Mouse (Mus musculus) neural tube, embryonic 12.5 days (tissue): ENCODE measurements around the gene Vsig10. TPM values are rescaled to one million over a fixed set of nuclear protein-coding genes. Genes with fewer than 3 reads are reported as not detected.

ENCODE experiments used
- ATAC-seq: fragments of 200-750 bp; cut with Nextera tagmentation; 2 replicates; pipeline ENCODE4 v1.8.0; 2017; ENCODE audit warnings: low read depth, mild to moderate bottlenecking, moderate TSS enrichment, moderate library complexity; ENCODE audit not compliant: low FRiP score
- H3K27ac ChIP-seq: fragments of 300-500 bp; sonication (generic); 2 replicates; pipeline ENCODE4 v1.5.1; 2016
- H3K27me3 ChIP-seq: fragments of 300-500 bp; sonication (generic); replicated peaks from 2 replicates; pipeline ENCODE4 v1.6.1; 2016; ENCODE audit warnings: mild to moderate bottlenecking
- H3K36me3 ChIP-seq: fragments of 300-500 bp; sonication (generic); 2 replicates; pipeline ENCODE4 v1.6.1; 2016; ENCODE audit warnings: mild to moderate bottlenecking
- H3K4me1 ChIP-seq: fragments of 300-500 bp; sonication (generic); 2 replicates; pipeline ENCODE4 v1.6.1; 2016
- H3K4me2 ChIP-seq: fragments of 300-500 bp; sonication (generic); replicated peaks from 2 replicates; pipeline ENCODE4 v1.6.1; 2016; ENCODE audit warnings: mild to moderate bottlenecking
- H3K4me3 ChIP-seq: fragments of 300-500 bp; sonication (generic); 2 replicates; pipeline ENCODE4 v1.5.1; 2016
- H3K9ac ChIP-seq: fragments of 300-500 bp; sonication (generic); 2 replicates; pipeline ENCODE4 v1.6.1; 2016; ENCODE audit warnings: mild to moderate bottlenecking
- H3K9me3 ChIP-seq: fragments of 300-500 bp; sonication (generic); 2 replicates; pipeline ENCODE4 v1.6.1; 2016; ENCODE audit warnings: mild to moderate bottlenecking
- WGBS: fragments of 180-500 bp; shearing (Covaris S2); methylation state at CpG from one replicate; pipeline ENCODE4 v1.1.7; 2016; 5-methylcytosine and 5-hydroxymethylcytosine counted together
- polyA plus RNA-seq: library from polyadenylated mRNA; unstranded; fragments of >200 nt; fragmentation: Nextera tagmentation; extraction: Ambion mirVana; gene quantifications from 2 replicates; pipeline ENCODE4 v1.2.1, GENCODE M21; 2016

The Vsig10 gene
- polyA plus RNA-seq, 1 experiment from 2014 or later = 2.8 TPM

DNA sequence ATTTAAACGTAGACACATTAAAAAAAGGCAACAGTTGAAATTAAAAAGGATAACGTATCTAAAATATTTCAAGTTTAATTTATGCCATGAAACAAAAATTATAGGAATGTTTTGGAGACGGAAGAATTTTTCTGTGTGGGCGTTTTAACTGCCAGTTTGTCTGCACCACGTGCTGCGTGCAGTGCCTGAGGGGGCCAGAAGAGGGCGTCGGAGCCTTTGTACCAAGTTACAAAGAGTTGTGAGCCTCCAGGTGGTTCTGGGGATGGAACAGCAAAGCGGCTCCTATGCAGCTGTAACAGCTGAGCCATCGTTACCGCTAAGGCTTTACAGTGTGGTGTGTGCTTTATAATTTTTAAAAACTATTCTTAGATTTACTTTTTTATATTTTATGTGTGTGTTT lies 39.8 kb downstream of the Vsig10 start:
- ATAC-seq = no peak
- H3K9ac ChIP-seq = no peak overlapping the region
- 42% methylated on average over 11 of the region's 11 CpGs for WGBS
- H3K4me2 ChIP-seq = peak overlapping the region; percentile 89
- H3K27me3 ChIP-seq = no peaks in the 10 kb centered on the region
- peaks cover 34% of the 10 kb centered on the region for H3K4me1 ChIP-seq
- peaks cover 6% of the 10 kb centered on the region for H3K36me3 ChIP-seq
- H3K9me3 ChIP-seq = no peaks in the 10 kb centered on the region
- no peak overlapping the region for H3K27ac ChIP-seq
- H3K4me3 ChIP-seq = no peak overlapping the region

DNA sequence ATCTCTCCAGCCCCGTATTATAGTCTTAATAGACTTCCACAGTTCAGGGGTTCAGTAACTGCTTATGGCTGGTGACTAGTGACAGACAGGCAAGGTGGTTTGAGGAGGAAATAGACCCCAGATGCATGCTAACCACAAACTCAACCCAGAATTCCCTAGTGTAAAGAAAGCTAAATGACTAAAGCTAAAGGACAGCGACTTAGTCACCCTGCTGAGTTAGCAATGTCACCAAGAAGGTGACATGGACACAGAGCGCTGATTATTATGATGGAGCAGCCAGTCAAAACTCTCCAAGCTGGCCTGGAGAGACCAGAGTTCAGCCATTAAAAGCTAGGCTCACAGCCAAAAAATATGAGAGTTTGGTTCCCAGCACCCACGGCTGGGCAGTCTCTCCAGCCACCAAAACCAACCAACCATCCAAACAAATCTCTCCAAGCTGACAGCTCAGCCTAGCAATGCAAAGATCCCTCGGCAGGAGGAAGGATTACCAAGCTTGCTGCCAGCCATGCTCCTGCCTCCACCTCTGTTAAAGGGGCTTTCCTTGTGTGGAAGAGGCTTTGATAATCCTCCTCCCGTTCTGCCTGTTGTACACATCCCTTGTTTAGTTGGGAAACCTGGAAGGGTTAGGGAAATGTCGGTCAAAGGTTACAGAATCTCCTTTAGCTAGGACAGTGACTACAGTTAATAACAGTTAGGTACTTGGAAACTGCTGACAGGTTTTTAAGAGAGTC lies 40.8 kb downstream of the Vsig10 start:
- peaks cover 15% of the 10 kb centered on the region for H3K36me3 ChIP-seq
- no peak overlapping the region for H3K4me3 ChIP-seq
- H3K9me3 ChIP-seq = no peaks in the 10 kb centered on the region
- H3K27me3 ChIP-seq = no peaks in the 10 kb centered on the region
- no peak overlapping the region for H3K9ac ChIP-seq
- WGBS = 46% methylated on average over 7 of the region's 7 CpGs
- H3K4me2 ChIP-seq = no peak overlapping the region
- peaks cover 34% of the 10 kb centered on the region for H3K4me1 ChIP-seq
- no peak overlapping the region for H3K27ac ChIP-seq
- ATAC-seq = no peak

DNA sequence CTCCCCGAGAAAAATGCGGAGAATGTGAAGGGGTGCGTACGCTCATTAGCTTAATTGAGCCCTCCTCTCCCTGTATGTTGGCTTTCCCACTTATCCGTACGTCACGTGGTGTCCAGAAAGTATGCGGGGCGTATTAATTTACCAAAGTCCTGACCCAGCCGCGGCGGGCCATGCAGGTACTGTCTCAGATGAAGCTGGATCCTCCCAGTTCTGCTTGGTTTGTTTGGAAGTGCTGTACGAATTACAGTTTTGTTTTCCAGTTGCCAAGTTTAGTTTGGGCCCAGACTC lies 41.3 kb downstream of the Vsig10 start:
- Histone ChIP-seq H3K4me2 (0 out of 2 replicates have a peak overlapping the region, but pooled peaks have one; percentile 9), H3K9me3 (no peaks in the 10 kb centered on the region), H3K4me1 (peaks cover 34% of the 10 kb centered on the region), H3K27me3 (no peaks in the 10 kb centered on the region), H3K27ac (no peak overlapping the region), H3K36me3 (peaks cover 20% of the 10 kb centered on the region), H3K4me3 (no peak overlapping the region), H3K9ac (no peak overlapping the region)
- WGBS = 61% methylated on average over 13 of the region's 13 CpGs
- ATAC-seq = no peak

DNA sequence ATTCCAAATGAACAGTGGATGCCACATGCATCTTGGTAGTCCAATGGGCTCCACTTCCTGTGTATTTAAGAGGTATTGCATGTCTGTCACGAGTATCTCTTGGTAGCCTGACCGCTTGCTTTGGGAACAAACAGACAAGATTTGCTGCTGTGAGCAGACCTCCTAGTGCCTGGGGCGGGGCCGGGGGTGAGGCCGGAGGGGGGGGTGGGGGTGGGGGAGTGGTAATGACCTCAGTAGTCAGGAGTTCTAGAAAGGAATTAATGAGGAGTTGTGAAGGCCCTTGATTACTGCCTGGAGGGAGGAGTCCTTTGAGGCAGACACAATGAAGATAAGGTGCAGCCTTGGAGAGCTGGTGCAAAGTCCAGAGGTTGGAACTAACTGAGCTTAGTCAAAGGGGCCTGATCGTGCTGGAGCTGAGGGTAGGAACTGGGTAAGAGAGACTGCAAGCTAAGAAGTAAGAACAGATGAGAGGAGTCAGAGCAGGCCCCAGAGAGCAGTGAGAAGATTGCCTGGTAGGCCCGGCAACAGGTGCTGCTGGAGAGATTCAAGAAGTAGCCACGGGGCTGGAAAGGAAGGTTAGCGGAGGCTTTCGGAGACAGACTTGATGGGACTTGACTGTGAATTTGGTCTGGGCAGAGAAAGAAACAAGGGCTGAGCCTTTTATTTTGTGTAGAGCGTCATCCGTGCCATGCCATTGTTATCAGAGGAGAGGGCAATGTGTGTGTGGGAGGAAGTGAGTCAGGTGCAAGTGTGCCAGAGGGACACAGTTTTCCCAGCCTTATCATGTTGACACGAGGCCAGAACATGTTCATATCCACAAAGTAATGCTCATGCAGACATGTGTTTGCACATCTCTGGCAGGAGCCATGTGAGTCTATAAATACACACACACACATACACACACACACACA lies 42.0 kb downstream of the Vsig10 start:
- H3K27ac ChIP-seq = no peak overlapping the region
- ATAC-seq = no peak
- H3K4me3 ChIP-seq = no peak overlapping the region
- WGBS = 40% methylated on average over 13 of the region's 13 CpGs
- peak overlapping the region; percentile 9; the same call in 1 of the 2 replicates for H3K4me2 ChIP-seq
- H3K9ac ChIP-seq = no peak overlapping the region
- H3K36me3 ChIP-seq = peaks cover 27% of the 10 kb centered on the region
- H3K4me1 ChIP-seq = peaks cover 34% of the 10 kb centered on the region
- no peaks in the 10 kb centered on the region for H3K9me3 ChIP-seq
- no peaks in the 10 kb centered on the region for H3K27me3 ChIP-seq

DNA sequence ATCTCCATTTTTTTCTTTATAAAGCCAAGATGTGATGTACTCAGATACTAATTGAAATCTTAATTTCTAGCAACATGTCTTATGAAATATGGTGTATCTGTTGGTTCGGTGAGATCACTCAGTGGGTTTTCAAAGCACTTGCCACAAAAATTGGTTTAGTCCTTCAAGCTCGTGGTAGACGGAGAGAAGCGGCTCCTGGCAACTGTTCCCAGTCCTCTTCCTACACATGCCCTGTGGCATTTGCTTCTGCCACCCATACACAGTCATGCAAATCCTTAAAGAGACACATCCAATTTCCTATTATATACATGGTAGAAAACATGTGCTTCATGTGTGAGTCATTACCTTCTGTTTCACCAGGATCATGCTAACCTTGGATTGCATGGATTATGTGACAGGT lies 42.7 kb downstream of the Vsig10 start:
- Histone ChIP-seq H3K27me3 (no peaks in the 10 kb centered on the region), H3K4me3 (no peak overlapping the region)

DNA sequence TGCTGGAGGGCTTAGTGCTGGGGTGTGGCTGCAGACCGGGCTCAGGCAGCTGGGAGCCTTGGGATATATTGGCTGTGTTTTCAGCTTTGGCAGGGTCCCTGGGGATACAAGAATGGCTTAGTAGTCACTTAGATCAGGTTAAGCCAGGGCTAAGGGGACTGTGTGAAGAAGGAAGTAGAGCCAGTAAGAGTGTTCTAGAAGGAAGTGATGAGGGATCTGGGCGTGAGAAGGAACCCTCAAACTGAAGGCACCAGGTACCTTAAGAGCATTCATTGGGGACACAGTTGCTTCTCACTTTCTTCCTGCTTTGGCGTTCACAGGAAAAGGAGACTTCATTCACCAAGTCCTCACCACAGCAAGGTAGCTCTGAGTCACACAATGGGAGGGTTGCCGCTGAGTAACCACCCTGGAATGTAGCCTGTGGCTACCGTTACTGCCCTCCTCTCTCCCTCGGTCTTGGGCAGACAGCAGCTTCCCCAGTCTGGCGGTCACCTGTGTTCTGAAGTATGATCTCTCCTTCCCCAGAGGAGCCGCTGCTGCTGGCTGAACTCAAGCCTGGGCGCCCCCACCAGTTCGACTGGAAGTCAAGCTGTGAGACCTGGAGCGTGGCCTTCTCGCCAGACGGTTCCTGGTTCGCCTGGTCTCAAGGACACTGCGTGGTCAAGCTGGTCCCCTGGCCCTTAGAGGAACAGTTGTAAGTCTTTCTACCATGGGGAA lies 44.3 kb downstream of the Vsig10 start:
- no peak for ATAC-seq
- Histone ChIP-seq H3K36me3 (peaks cover 32% of the 10 kb centered on the region), H3K9ac (no peak overlapping the region), H3K4me2 (no peak overlapping the region), H3K27me3 (no peaks in the 10 kb centered on the region), H3K9me3 (no peaks in the 10 kb centered on the region), H3K27ac (no peak overlapping the region), H3K4me1 (peaks cover 26% of the 10 kb centered on the region), H3K4me3 (no peak overlapping the region)
- WGBS = 66% methylated on average over 15 of the region's 15 CpGs

More for the DNA sequence above, 42.7 kb downstream of the Vsig10 start:
- H3K9me3 ChIP-seq = no peaks in the 10 kb centered on the region
- no peak for ATAC-seq
- H3K27ac ChIP-seq = no peak overlapping the region
- H3K9ac ChIP-seq = no peak overlapping the region
- 91% methylated on average over 4 of the region's 4 CpGs for WGBS
- no peak overlapping the region for H3K4me2 ChIP-seq
- peaks cover 32% of the 10 kb centered on the region for H3K36me3 ChIP-seq
- H3K4me1 ChIP-seq = peaks cover 27% of the 10 kb centered on the region

DNA sequence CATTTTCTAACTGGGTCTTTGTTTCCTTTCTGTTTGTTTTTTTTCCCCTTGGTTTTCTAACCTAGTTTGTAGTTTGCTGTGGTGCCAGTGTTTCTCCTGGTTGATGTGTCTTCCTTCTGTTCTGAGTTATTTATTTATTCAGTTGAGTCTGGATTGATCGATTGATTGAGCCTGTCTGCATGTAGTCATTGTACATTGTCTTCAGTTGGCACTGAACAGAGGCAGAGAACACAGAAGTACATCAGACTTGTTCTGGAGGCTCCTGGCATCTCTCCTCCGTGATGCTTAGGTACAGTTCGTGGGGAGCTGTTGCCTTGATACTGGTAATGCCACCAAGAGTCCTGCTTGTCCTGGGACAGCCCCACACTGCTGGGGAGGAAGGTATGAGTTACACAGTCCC lies 45.9 kb downstream of the Vsig10 start:
- no peak overlapping the region for H3K27ac ChIP-seq
- H3K4me1 ChIP-seq = peaks cover 19% of the 10 kb centered on the region
- no peak for ATAC-seq
- H3K27me3 ChIP-seq = no peaks in the 10 kb centered on the region
- H3K4me2 ChIP-seq = no peak overlapping the region
- peaks cover 46% of the 10 kb centered on the region for H3K36me3 ChIP-seq
- no peak overlapping the region for H3K9ac ChIP-seq
- H3K4me3 ChIP-seq = no peak overlapping the region
- no peaks in the 10 kb centered on the region for H3K9me3 ChIP-seq
- WGBS = 88% methylated on average over 3 of the region's 3 CpGs

DNA sequence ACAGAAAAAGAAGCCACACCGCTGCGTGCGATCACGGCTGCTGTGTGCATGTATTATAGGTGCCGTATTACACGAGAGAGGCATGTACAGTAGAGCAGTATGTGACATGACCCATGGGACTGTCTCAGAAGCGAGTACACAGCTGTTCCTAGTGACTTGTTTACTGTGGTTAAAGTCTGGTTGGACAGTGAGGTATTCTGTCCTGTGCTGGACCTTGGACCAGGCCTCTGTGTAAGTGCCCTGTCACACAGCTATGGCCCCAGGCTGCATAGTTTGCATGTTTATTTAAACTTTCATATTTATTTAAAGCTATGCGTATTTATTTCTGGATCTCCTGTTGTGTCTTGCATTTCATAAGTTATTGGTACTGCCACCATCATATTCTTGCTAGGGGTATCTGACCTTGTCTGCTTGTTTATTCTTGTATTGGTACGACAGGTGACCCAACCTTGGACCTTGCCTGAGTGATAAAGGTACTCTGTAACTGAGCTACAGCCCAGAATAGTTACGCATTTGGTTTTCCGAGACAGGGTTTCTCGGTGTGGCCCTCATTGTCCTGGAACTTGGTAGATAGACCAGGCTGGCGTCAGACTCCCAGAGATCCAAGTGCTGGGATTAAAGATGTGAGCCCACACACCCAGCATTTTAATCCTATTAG lies 47.1 kb downstream of the Vsig10 start:
- H3K4me2 ChIP-seq = no peak overlapping the region
- WGBS = 91% methylated on average over 13 of the region's 13 CpGs

DNA sequence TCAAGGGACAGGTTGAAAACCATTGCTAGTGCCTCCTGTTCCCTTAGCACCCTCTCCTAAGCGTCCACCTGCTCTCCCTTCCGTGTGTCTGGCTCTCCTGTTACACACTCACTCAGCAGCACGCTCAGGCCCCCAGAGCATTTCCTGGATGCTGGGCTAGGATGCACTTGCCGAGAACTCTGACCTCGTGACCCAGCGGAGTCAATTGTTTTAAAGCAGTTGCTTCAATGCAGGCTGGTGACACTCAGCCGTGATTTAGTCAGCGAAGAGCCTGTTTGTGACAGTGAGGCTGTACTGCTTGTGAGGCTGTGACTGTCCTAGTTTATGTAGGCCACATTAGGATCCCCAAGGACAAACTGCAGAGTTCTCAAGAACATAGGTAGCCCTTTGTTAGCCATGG lies 48.3 kb downstream of the Vsig10 start:
- H3K4me3 ChIP-seq = no peak overlapping the region
- no peaks in the 10 kb centered on the region for H3K9me3 ChIP-seq
- no peak overlapping the region for H3K9ac ChIP-seq
- H3K27ac ChIP-seq = no peak overlapping the region
- no peak for ATAC-seq
- 0 out of 2 replicates have a peak, but pooled peaks cover 4% of the 10 kb centered on the region for H3K4me1 ChIP-seq
- WGBS = 24% methylated on average over 8 of the region's 8 CpGs
- H3K4me2 ChIP-seq = no peak overlapping the region
- peaks cover 70% of the 10 kb centered on the region for H3K36me3 ChIP-seq
- H3K27me3 ChIP-seq = no peaks in the 10 kb centered on the region

More for the DNA sequence above, 47.1 kb downstream of the Vsig10 start:
- Histone ChIP-seq H3K27ac (no peak overlapping the region), H3K9me3 (no peaks in the 10 kb centered on the region), H3K36me3 (peaks cover 58% of the 10 kb centered on the region), H3K9ac (no peak overlapping the region), H3K27me3 (no peaks in the 10 kb centered on the region), H3K4me1 (peaks cover 6% of the 10 kb centered on the region), H3K4me3 (no peak overlapping the region)
- no peak for ATAC-seq

DNA sequence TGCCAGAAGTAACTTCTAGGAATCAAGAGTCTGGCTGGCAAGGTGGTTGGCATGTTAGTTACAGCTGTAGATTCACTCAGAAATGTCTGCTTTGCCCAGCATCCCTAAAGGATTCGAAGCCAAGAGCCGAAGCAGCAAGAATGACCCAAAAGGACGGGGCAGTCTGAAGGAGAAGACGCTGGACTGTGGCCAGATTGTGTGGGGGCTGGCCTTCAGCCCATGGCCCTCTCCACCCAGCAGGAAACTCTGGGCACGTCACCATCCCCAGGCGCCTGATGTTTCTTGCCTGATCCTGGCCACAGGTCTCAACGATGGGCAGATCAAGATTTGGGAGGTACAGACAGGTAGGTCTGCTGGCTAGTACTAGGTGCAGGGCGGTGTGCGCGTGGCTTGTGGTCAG lies 51.7 kb downstream of the Vsig10 start:
- H3K9me3 ChIP-seq = no peaks in the 10 kb centered on the region
- WGBS = 92% methylated on average over 10 of the region's 10 CpGs
- H3K4me1 ChIP-seq = 0 out of 2 replicates have a peak, but pooled peaks cover 4% of the 10 kb centered on the region
- H3K4me3 ChIP-seq = no peak overlapping the region
- ATAC-seq = no peak
- no peaks in the 10 kb centered on the region for H3K27me3 ChIP-seq
- H3K4me2 ChIP-seq = no peak overlapping the region
- no peak overlapping the region for H3K27ac ChIP-seq
- peaks cover 79% of the 10 kb centered on the region for H3K36me3 ChIP-seq
- no peak overlapping the region for H3K9ac ChIP-seq

DNA sequence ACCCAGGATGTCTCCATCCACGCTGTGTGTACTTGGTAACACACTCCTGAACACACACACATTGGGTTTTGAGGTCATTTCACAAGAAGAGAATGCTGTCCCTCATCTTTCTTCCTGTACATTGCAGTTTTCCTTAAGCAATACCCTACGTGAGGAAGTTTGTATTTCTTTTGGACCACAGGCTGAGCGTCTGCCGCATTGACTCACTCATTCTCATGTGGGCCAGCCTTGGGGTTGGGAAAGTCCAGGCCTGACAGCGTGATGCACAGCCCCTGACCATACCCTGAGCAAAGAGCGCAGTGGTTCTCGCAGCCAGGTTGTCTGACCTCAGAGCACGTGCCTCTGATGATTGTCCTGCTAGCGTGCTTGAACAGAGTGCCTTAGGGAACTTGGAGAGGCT lies 54.5 kb downstream of the Vsig10 start:
- 95% methylated on average over 9 of the region's 9 CpGs for WGBS
- Histone ChIP-seq H3K9ac (no peak overlapping the region), H3K27me3 (no peaks in the 10 kb centered on the region), H3K27ac (no peak overlapping the region), H3K4me3 (no peak overlapping the region), H3K9me3 (no peaks in the 10 kb centered on the region), H3K36me3 (peaks cover 89% of the 10 kb centered on the region), H3K4me2 (no peak overlapping the region), H3K4me1 (no peaks in the 10 kb centered on the region)
- ATAC-seq = no peak
